Mouse (Mus musculus): ENCODE measurements around the gene Grb7.

The Grb7 gene

DNA sequence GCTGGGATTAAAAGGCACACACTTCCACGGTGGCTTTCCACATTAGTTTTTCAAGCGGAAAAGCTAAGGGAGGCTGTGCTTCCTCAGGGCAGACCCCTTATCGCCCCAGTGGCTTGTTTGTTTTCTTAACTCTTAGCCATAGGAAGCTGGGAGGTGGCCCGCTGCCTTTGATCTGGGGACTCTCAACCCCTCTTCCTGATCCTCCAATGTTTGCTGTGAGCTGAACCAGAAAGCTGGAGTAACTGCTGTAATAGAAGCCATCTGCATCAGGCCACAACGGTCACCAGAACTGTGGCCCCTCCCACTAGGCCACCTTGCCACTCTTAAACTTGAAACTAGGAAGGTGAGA is at the start of gene Grb7:
Gene Grb7, plus strand, starts transcription at position 182 of the 349 bp plus-strand sequence.
- no peak for DNase-seq (ENCODE audit: low spot score)

DNA sequence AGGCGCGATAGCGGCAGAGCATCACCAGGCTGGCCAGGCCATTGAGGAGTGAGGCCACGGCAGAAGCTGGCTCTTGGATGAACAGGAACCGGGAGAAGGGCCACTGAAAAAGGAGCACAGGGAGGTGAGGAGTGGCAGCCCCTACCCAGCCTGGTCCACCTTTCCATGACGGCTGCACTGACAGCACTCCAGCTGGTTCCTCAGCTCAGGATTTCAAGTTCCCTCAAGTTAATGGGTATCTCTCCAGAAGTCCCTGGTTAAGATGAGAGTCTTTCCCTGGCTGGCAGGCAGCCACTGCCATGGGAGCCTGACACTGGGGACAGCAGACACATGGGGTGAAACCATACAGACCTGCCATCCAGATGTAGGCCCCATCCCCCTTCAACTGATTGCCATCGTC is 48.2 kb upstream of the Grb7 start:
- no peak for DNase-seq (ENCODE audit: low spot score)

DNA sequence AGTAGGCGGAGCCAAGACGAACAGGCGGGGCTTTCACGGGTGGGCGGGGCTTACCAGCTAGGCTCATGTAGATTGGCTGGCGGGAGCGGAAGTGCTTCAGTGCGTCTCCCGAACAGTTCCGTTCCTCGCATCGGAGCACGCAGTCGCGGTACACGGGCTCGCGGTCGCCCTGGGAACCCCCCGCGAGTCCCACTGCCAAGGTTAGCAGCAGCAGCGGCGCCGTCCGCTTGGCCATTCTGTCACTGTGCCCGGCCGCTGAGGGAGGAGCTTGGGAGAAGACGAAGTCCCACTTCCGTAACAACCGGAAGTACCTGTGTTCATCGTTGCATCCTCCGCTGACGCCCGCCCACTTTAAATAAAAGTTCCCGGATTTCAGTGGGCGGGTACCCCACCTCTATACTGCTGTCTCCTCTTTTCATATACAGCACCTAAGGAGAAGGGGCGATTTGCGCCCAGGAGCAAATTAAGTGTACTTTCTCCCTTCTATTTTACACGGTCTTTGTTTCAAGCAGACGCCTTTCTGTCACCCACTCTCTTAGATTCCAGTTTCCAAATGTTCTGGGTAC is 46.0 kb upstream of the Grb7 start, which contains the start of gene Pgap3:
Gene Pgap3, minus strand, starts transcription at position 330 of the 566 bp plus-strand sequence.
- DNase-seq (ENCODE audit: low spot score) = peak; percentile 86

DNA sequence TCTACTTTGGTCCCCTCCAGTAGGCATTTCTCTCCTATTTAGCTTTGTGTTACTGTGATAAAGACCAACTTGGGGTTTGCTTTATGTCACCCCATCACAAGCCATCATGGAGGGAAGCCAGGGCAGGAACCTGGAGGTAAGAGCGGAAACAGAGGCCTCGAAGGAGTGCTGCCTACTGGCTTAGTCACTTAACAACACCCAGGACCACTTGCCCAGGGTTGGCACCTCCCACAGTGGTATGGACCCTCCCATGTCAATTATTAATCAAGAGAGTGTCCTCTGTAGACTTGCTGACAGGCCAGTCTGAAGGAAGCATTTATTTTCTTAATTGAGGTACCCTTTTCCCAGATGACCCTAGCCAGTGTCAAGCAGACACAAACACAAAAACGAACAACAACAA is 45.4 kb upstream of the Grb7 start:
- no peak for DNase-seq (ENCODE audit: low spot score)

DNA sequence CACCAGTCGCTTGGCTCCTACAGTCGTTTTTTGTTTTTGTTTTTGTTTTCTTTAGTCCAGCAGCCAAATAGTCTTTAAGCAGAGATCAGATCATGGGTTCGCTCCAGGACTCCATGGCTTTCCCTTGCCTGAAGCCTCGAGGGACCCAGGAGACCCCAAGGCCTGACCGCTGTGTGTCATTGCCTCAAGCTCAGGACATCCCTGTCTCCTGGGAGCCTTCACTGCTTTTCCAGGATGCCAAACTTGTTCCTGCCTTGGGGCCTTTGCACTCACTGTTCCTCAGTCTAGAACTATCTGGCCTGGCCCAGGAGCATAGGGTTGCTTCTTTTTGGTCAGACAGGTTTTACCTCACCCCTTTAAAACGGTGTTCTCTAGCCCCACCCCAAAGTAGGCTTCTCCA is 39.6 kb upstream of the Grb7 start:
- no peak for DNase-seq (ENCODE audit: low spot score)

DNA sequence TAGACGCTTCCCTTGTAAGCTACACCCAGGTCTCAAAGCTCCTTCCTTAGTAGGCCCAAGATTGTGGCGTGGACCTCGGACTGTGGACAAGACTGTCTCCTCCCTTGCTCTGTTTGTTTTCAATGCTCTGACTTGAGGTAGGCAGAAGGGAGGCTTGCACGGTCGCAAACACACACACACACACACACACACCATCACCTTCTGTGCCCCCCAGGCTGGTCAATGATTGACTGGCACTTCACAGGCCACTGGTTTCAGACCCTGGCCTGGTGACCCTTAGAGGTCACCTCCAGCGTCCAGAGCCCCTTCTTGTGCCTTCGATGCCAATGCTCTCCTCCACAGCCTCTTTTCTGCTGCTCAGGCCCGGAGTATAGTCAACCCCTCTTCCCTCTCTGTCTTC is 37.3 kb upstream of the Grb7 start:
- no peak for DNase-seq (ENCODE audit: low spot score)

DNA sequence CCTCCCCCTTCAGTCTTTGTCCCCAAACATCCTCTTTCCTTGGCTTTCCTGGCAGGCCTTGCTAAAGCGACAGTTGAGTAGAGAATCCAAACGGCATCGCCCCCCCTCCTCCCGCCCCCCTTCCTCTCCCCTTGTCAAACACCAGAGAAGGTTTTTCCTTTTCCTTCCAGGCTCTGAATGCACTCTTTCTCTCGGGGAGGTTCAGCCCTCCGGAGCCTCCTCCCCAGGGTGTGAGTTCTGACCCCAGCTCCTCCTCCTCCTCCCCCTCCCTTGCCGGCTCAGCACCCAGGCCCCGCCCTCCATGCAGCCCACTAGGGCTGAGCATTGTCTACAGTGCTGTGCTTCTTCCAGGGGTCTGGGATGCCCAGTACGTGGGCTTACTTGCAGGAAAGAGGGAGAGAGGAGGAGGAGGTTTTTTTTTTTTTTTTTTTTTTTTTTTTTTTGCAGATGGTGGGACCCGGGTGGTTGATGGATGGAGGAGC is 36.8 kb upstream of the Grb7 start:
- no peak for DNase-seq (ENCODE audit: low spot score)

DNA sequence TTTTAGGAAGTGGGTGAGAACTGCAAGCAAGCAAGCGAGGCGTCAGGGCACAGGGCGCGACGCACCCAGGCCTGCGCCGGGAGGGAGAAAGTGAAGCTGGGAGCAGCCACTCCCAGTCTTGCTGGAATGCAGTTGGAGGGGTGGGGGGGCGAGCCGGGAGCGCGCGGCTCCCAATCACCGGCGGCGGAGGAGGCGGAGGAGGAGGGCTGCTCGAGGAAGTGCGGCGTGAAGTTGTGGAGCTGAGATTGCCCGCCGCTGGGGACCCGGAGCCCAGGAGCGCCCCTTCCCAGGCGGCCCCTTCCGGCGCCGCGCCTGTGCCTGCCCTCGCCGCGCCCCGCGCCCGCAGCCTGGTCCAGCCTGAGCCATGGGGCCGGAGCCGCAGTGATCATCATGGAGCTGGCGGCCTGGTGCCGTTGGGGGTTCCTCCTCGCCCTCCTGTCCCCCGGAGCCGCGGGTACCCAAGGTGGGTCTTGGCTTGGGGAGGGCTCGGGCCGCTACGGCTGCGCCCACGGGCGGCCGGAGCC is 33.9 kb upstream of the Grb7 start, which contains the start of gene Erbb2:
Gene Erbb2, plus strand, starts transcription at position 198 of the 524 bp plus-strand sequence.
- peak; percentile 73 for DNase-seq (ENCODE audit: low spot score)

DNA sequence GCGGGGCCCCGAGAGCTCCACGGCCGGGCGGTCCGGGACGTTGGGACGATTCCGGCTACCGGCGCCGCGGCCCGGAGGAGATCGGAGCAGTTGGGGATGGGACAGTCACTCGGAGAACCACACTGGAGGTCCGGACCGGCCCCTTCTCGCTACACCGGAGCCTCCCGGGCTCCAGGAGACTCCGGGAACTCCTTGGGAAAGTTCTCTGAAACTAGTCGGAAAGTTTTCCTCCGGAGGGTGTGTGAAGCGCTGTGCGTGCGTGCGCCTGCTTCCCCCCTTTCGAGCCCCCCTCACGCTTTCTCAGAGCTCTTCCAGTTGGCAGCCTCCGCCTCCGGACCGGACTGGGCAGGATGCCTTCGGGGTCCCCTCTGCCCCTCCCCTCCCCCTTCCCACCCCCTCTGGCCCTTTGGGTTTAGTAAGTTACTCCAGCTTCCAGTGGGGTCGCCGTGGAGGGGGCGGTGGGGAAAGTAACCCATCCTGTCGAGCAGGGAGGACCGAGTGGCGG is 33.3 kb upstream of the Grb7 start:
- no peak for DNase-seq (ENCODE audit: low spot score)

DNA sequence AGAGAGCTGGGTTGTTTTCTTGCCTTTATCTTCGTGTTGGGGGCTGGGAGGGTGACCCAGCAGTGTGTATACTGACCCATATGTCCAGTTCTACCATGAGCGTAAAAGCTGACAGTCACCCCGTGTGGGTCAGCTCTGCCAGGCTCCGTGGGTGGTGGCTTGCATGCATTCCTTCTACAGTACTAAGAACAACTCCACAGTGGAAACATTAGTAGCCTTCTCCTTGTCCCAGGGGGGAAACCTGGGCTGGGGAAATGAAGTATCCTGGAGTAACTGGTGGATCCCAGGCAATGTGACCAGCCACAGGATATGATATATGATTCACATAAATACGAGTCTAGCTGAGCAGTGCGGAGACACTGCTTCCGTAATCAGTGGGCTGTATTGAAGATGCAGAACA is 32.5 kb upstream of the Grb7 start:
- no peak for DNase-seq (ENCODE audit: low spot score)

DNA sequence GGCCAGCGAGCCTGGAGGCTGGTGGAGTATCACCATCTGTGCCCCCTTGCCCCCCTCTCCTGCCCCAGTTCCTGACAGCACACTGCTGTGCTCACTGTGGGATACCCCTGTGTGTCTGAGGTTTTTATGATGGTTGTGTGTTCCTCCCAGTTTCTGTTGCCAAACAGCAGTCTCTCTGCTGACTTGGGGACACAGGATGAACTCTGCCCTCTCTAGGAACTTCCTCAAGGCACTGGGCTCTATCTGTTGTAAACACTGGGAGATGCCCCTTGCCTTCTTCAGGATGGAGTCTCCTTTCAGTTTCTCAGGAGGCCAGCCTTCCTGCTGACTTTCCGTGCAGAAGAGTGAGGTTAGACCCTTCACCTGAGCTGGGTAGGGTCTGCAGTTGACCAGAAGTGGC is 32.0 kb upstream of the Grb7 start:
- no peak for DNase-seq (ENCODE audit: low spot score)

DNA sequence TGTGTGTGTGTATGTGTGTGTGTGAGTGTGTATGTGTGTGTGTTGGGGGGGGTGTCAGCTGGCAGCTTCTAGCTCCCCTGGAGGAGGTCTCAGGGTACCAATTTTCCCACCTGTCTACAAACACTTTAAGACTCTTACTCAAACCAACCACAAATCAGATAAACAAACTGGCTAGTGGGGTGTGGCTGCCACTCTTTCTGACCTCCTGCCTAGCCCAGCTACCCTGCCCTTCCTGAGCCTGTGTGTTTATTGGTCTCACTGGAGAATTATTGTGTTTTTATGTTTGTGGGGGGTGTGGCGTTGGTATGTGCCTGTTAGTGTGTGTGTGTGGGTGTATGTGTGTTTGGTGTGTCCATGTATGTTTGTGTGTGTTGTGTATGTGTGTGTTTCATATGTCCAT is 29.1 kb upstream of the Grb7 start:
- no peak for DNase-seq (ENCODE audit: low spot score)

DNA sequence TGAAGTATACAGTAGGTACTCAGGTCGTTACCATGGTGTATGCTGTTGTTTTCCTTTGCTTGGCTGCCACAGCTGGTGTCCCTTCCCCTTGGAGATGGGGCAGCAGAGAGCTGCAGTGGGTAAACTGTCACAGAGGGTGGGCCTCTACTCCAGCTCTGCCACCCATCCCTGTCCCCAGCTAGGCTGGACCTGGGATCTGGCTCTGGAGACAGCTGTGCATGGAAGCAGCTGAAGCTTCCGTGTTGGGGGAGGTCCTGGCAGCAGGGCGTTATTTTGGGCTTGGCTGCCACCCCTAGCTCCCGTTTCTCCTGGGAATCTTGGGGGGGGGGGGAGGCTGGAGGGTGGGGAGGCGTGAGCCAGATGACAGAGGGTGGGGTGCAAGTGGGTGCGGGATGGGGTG is 27.9 kb upstream of the Grb7 start:
- DNase-seq (ENCODE audit: low spot score) = no peak

DNA sequence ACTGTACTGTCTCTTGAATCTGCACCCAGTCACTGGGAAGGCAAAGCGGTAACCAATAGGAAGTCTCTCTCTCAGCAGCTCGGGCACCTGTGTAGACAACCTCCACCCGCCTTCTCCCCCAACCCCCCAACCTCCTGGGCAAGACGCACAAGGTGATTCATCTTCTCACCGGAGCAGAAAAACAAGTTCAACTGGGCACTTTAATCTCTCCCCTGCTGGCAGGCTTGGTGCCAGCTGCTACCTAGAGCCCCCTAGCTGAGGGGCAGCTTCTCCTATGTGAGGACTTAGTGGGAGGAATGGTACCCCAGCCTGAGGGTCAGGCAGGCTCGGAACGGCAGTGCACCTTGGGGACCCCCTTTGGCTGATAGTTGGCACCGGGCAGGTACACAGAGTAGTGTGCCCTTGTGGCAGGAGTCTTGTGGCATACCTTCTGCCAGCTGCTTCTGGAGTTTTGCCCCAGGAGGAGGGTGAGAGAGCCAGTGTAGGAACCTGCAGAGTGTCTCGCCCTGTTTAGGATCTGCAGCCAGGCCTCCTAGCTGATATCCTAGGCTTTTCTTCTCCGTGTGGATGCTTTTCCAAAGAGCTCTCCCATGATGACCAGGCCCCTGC is 27.2 kb upstream of the Grb7 start:
- no peak for DNase-seq (ENCODE audit: low spot score)

DNA sequence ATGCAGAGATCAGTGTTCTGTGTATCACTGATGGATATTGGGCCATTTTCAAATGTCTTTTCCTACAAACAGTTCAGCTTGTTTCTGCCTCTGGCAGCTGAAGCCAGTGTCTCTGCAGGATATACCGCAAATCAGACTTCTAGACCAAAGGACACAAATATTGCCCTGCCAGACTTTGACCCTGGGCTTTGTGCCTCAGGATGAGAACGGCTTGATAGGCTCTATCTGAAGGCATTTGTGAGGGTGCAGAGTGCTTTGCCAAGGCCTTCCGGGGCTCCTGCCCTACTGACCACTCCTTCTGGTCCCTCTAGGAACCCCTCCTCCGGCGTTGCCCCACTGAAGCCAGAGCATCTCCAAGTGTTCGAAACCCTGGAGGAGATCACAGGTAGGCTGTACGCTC is 19.6 kb upstream of the Grb7 start:
- no peak for DNase-seq (ENCODE audit: low spot score)

DNA sequence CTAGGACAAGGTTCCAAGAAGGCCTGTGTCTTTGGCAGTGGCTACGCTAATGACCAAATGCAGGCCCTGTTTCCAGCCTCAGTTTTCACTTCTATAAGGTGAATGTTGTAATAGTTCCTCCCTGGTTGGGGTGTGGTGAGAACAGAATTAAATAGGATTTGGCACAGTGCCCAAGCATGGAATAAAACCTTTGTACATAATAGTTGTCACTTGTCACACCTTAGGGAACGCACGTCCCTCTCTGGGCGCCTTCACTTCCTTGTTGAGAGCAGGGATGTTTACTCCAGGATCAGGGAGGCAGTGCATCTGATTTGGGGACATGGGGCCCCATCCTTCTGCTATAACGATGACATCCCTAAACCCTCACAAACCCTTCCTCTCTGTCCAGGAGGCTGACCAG is 17.8 kb upstream of the Grb7 start:
- no peak for DNase-seq (ENCODE audit: low spot score)

DNA sequence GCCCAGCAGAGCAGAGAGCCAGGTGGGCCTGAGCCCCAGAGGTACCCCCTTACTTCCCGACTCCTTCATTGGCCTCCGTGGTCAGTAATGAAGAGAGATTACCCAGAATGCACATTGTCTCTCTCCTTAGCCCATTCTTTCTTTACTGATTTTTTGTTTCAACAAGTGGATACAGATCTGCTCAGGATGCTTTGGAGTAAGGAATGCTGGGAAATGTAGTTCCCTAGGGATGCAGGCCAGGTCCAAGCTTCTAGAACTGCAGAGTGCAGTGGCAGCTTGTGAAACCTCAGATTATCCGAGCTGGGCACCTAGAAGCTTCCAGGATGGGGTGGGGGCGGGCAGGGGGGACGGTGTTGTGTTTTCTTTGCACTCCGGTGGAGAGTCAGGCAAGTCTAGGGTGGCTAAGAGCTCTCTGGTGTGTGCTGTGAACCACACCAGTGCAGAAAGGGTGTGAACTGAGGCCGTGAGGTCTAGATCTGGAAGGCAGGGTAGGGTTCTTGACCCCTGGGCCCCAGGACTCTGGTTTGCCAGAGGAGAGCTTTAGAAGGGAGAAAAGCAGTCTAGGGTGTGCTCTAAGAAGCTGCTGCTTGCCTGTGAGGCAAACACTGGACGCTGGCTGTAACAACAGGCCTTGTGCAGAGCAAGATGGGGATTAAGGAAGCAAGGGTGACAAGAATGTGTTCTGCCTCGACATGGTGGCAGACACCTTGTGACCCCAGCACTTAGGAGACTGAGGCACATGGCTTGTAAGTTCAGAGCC is 14.3 kb upstream of the Grb7 start:
- no peak for DNase-seq (ENCODE audit: low spot score)

DNA sequence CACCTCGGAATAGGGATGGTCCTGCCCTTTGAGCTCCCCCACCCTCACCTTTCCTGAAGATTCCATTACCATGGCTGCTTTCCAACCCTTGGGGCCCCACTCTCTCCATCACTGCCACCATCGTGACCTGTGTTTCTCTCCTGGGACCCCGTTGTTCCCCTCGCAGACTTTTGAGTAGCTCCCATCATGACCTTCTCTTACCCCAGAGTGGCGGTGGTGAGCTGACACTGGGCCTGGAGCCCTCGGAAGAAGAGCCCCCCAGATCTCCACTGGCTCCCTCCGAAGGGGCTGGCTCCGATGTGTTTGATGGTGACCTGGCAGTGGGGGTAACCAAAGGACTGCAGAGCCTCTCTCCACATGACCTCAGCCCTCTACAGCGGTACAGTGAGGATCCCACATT is 10.5 kb upstream of the Grb7 start:
- no peak for DNase-seq (ENCODE audit: low spot score)

DNA sequence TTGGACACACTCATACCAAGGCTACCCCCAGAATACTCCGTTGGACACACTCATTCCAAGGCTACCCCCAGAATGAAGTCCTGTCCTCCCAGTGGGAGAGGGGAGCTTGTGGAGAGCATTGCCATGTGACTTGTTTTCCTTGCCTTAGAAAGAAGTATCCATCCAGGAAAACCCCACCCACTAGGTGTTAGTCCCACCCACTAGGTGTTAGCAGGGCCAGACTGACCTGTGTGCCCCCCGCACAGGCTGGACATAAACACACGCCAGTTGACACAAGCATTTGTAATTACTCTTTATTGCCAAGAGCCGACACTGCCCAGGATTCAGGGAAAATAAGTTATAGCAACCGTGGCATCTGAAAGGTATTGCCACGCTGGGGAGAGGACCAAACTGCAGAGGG is 8.8 kb upstream of the Grb7 start:
- no peak for DNase-seq (ENCODE audit: low spot score)

DNA sequence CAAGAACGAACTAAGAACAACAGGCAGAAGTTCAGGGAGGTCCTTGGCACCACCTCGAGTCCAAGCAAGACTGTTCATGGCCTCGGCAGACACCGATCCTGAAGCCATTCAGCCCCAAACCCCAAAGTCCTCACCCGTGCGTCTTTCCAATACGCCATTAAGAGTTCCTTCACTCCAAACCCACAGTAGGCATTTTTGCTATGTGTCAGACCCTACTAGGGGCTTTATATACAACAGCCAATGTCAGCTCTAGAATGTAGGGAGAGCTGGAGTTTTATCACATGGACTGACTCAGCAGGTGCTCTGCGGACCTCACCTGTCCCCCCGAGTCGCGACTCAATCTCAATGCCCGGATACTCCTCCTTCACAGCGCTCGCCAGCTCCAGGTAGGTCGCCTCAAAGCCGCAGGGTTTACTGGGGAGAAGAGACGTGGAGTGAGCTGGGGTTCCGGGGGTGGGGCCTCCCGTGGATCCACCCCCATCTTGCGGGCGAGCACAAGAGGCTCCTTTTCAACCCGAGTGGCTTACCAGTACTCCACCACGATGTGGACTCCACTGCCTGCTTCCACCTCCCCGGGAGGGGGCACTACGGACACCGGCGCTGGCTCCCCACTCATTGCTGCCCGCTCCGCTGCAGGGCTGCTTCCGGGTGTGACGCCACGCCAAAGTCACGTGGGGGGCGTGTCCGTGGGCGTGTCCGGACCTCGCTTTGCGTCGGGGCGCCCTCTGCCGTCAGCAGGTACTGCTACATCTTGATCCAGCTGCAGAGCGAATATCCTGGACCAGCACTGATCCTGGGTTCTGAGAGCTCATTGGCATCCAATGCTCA is 7.6 kb upstream of the Grb7 start, which contains the start of gene Mien1:
Gene Mien1, minus strand, starts transcription at position 661 of the 828 bp plus-strand sequence.
- DNase-seq (ENCODE audit: low spot score) = peak; percentile 85

DNA sequence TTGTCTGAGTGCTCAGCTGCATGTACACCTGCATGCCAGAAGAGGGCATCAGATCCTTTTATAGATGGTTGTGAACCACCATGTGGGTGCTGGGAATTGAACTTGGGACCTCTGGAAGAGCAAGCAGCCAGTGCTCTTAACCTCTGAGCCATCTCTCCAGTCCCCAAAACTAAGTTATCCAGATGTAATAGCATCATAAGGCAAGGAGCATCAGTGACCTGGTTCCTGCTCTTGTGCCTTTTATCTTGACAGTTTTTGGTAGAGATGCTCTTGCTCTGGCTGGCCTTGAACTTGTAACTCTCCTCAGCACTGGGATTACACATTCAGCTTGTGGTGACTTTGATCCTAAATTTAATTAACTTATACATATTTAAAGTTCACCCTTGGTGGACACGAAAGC is 2.5 kb upstream of the Grb7 start:
- DNase-seq (ENCODE audit: low spot score) = no peak

DNA sequence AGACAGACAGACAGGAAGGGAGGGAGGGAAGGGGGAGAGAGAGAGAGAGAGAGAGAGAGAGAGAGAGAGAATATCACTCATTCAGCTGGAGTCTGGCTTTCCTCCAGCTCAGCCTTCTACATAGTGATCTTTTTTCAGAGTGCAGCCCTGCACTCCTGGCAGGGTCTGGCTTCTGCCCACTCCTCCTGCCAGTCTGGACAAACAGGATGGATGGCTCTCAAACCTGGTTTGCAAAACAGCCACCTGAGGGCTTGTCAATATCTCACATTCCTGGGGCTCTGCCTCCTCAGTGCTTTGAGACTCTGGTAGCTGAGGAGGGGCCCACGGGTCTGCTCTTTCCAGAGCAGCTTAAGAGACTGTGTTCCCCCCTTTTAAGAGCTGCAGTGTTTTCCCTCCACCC is 956 bp upstream of the Grb7 start:
- DNase-seq (ENCODE audit: low spot score) = no peak
